Mouse (Mus musculus): ENCODE data around the gene Rab6b. TPM values are rescaled to one million over a fixed set of nuclear protein-coding genes. Genes with fewer than 3 reads are reported as not detected.

Rab6b gene
- total RNA-seq, 2 experiments from 2014 or later, result 7.0 to 14.7 TPM

Other genes with a start within 250 kb of the Rab6b start
- gene Slco2a1, start 123.1 kb upstream of the Rab6b start, total RNA-seq (2021), result 1 to 10 TPM; 7.4 to 9.3 TPM
- 10 to 100 TPM; 21.9 to 26.8 TPM for gene Srprb, start 90.3 kb downstream of the Rab6b start, total RNA-seq (2021)
- gene Gm20425, start 118.5 kb downstream of the Rab6b start, total RNA-seq (2021), result 10 to 100 TPM; 13.9 to 18.0 TPM
- 1,000 to 10,000 TPM; 3,036 to 6,940 TPM for gene Trf, start 118.7 kb downstream of the Rab6b start, total RNA-seq (2021)
- 10 to 100 TPM; 22.6 to 51.8 TPM for gene 1300017J02Rik, start 193.3 kb downstream of the Rab6b start, total RNA-seq (2021)
- 10 to 100 TPM; 34.2 to 46.8 TPM for gene Topbp1, start 193.4 kb downstream of the Rab6b start, total RNA-seq (2021)

Data from adrenal gland, postnatal 10 days (tissue).